Mouse (Mus musculus) ovary, postnatal 10 days (tissue): Measurements from ENCODE around the gene Map7d2.
A peak's percentile ranks its signal among the peaks of the same experiment; 100 is the strongest.
"Not testable (repeated sequence)": the region's sequence is repeated elsewhere in the genome, so short reads cannot be mapped to it uniquely, and the experiment has no call there.

Source experiments
- DNase-seq: peaks from one replicate; pipeline ENCODE4 v3.0.0; 2022; ENCODE audit warnings: low spot score

Map7d2 gene

GRCm38 (mm10) chrX:159414130-159414828 is at the start of gene Map7d2:
Gene Map7d2, plus strand, starts transcription at chrX:159414572.
- no peak for DNase-seq

GRCm38 (mm10) chrX:159371831-159372752 is 42.3 kb upstream of the Map7d2 start, which contains the start of gene Eif1ax:
Gene Eif1ax, plus strand, starts transcription at chrX:159372178.
- DNase-seq, result peak; percentile 31

- no peak for DNase-seq
Observed at GRCm38 (mm10) chrX:159372753-159373144, 41.6 kb upstream of the Map7d2 start.

GRCm38 (mm10) chrX:159387105-159387504 is 27.3 kb upstream of the Map7d2 start:
- no peak for DNase-seq

GRCm38 (mm10) chrX:159388953-159389352 is 25.4 kb upstream of the Map7d2 start:
- DNase-seq, result no peak

- no peak for DNase-seq
Observed at GRCm38 (mm10) chrX:159390347-159390962, 23.9 kb upstream of the Map7d2 start.

GRCm38 (mm10) chrX:159391239-159391638 is 23.1 kb upstream of the Map7d2 start:
- no peak for DNase-seq

GRCm38 (mm10) chrX:159409253-159409652 is 5.1 kb upstream of the Map7d2 start:
- no peak for DNase-seq

GRCm38 (mm10) chrX:159414829-159415673 is 679 bp downstream of the Map7d2 start:
- DNase-seq, result no peak

- not testable (repeated sequence) for DNase-seq
Observed at GRCm38 (mm10) chrX:159430507-159430906, 16.1 kb downstream of the Map7d2 start.

- no peak for DNase-seq
Observed at GRCm38 (mm10) chrX:159442128-159442527, 27.8 kb downstream of the Map7d2 start.

- DNase-seq, result no peak
Observed at GRCm38 (mm10) chrX:159447133-159447532, 32.8 kb downstream of the Map7d2 start.

GRCm38 (mm10) chrX:159459006-159459654 is 44.8 kb downstream of the Map7d2 start:
- DNase-seq, result no peak

- no peak for DNase-seq
Observed at GRCm38 (mm10) chrX:159474799-159475198, 60.4 kb downstream of the Map7d2 start.

GRCm38 (mm10) chrX:159478243-159478940 is 64.0 kb downstream of the Map7d2 start:
- DNase-seq, result not testable (repeated sequence)

GRCm38 (mm10) chrX:159484247-159484646 is 69.9 kb downstream of the Map7d2 start:
- DNase-seq, result no peak

GRCm38 (mm10) chrX:159503181-159503580 is 88.8 kb downstream of the Map7d2 start:
- no peak for DNase-seq

GRCm38 (mm10) chrX:159508331-159509036 is 94.1 kb downstream of the Map7d2 start:
- DNase-seq, result no peak

GRCm38 (mm10) chrX:159509042-159509441 is 94.7 kb downstream of the Map7d2 start:
- DNase-seq, result no peak
